Mouse (Mus musculus): Measurements from ENCODE around the gene Tspo. TPM values are rescaled to one million over a fixed set of nuclear protein-coding genes. Genes with fewer than 3 reads are reported as not detected.

Tspo gene
- polyA plus RNA-seq, 1 experiment from 2014 or later = 10.1 TPM

DNA sequence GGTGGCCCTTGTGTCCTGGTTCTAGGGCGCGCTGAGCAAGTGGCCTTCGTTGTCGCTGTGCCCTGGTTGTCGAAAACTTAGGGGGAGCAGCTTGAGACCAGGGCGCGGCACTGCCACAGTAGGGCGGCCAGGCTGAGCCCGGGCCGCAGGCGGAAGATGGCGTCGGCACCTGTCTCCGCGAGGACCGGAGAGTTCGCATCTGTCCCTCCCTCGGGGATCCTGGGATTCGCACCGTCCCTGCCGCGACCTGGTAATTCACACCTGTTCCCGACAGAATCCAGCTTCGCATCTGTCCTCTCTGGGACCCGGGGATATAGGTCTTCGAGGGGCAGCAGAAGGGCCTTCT, 36.3 kb upstream of the Tspo start:
- H3K9ac ChIP-seq (replicated peaks; ENCODE audit: low read depth, low read length) = peak overlapping the region; percentile 46
- ATAC-seq = no peak
- peak overlapping the region; percentile 51 for H3K4me3 ChIP-seq (replicated peaks; ENCODE audit: low read length)
- peaks cover 26% of the 10 kb centered on the region for H3K27me3 ChIP-seq (replicated peaks; ENCODE audit: control insufficient read depth, insufficient read depth, low read length)
- H3K9me3 ChIP-seq (ENCODE audit: control insufficient read depth, low read length) = no peaks in the 10 kb centered on the region
- H3K4me1 ChIP-seq (replicated peaks; ENCODE audit: control insufficient read depth, insufficient read depth, low read length) = peaks cover 12% of the 10 kb centered on the region
- WGBS = under 1% methylated on average over 26 of the region's 26 CpGs
- peak overlapping the region; percentile 92 for H3K4me2 ChIP-seq (ENCODE audit: low read length)
- no peaks in the 10 kb centered on the region for H3K36me3 ChIP-seq (ENCODE audit: control insufficient read depth, insufficient read depth)
- H3K27ac ChIP-seq (ENCODE audit: low read length) = no peak overlapping the region

DNA sequence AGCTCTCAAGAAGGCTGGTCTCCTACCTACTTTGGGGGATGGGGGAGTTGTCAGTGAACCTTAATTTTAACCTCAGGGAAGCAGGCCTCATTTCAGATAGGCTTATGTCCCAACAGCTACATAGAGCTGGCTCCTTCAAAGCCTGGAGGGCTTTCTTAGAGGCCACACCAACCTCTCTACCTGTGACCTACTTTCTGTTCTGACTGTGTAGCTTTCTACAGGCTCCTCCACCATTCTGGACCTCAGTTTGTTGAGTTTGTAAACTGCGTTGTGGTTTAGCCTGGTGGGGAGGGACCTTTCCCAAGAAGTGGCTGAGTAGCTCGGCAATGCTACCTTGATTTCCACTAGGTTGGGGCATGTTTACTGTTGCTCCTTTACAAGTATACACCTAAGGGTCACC, 35.6 kb upstream of the Tspo start:
- Histone ChIP-seq H3K4me1 (replicated peaks; ENCODE audit: control insufficient read depth, insufficient read depth, low read length) (peaks cover 12% of the 10 kb centered on the region), H3K36me3 (ENCODE audit: control insufficient read depth, insufficient read depth) (no peaks in the 10 kb centered on the region), H3K9me3 (ENCODE audit: control insufficient read depth, low read length) (no peaks in the 10 kb centered on the region), H3K27me3 (replicated peaks; ENCODE audit: control insufficient read depth, insufficient read depth, low read length) (peaks cover 26% of the 10 kb centered on the region), H3K27ac (ENCODE audit: low read length) (no peak overlapping the region), H3K9ac (replicated peaks; ENCODE audit: low read depth, low read length) (no peak overlapping the region), H3K4me3 (replicated peaks; ENCODE audit: low read length) (no peak overlapping the region), H3K4me2 (ENCODE audit: low read length) (no peak overlapping the region)
- ATAC-seq = no peak
- WGBS = 80% methylated on average over 2 of the region's 2 CpGs

DNA sequence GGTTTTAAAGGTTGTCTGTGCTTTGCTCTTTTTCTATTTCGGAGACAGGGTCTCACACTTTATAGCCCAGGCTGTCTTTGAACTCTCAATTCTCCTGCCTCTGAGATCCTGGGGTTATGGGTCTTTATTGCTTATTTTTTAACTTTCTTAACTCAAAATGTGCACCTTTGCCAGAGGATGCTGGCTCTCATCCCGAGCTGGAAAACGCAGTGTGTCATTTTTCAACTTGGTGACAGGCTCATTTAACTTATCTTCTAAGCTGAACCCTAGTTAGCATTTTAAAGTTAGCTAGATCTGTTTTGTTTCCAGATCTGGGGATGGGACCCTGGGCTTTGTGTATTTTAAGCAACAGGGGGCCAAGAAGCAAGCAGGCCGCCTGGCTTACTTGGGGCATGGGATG, 34.5 kb upstream of the Tspo start:
- Histone ChIP-seq H3K9me3 (ENCODE audit: control insufficient read depth, low read length) (no peaks in the 10 kb centered on the region), H3K27ac (ENCODE audit: low read length) (no peak overlapping the region), H3K36me3 (ENCODE audit: control insufficient read depth, insufficient read depth) (no peaks in the 10 kb centered on the region), H3K4me3 (replicated peaks; ENCODE audit: low read length) (no peak overlapping the region), H3K4me1 (replicated peaks; ENCODE audit: control insufficient read depth, insufficient read depth, low read length) (peaks cover 12% of the 10 kb centered on the region), H3K9ac (replicated peaks; ENCODE audit: low read depth, low read length) (no peak overlapping the region), H3K4me2 (ENCODE audit: low read length) (no peak overlapping the region), H3K27me3 (replicated peaks; ENCODE audit: control insufficient read depth, insufficient read depth, low read length) (peaks cover 26% of the 10 kb centered on the region)
- no peak for ATAC-seq
- 82% methylated on average over 4 of the region's 4 CpGs for WGBS

DNA sequence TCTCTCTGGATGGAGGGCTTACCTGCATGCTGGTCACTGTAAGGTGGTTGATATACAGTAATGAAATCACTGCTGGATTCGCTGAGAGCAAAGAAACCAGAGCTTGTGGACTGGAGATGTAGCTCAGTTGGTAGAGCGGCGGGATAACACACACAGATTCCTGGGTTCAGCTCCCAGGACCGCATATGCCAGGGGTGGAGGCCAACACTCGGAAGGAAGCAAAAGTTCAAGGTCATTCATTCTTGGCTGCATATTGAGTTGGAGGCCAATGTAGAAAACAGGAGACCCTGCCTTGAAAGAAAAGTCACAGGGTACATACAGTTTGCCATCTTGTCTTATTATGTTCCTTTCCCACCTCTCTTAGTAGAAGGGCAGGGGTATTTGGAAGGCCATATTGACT, 33.6 kb upstream of the Tspo start:
- 85% methylated on average over 5 of the region's 5 CpGs for WGBS

DNA sequence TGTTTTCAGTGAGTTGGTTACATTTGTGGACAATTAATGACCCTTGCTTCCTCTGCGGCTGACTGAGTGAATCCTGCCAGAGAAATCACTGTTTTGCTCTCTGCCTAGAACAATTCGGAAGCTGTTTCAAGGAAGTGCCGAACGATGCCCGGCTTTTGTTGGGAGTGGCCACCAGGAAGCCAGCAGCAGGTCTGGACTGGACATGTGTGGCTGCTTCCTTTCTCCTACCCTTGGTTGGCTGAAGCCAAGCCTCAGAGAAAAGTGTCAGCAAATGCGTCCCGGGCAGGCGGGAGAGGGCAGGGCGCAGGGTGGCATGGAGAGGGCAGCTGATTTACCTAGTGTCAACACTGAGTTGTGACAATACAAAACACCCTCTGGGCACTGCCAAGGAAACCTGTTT, 33.2 kb upstream of the Tspo start:
- no peak for ATAC-seq
- no peak overlapping the region for H3K4me3 ChIP-seq (replicated peaks; ENCODE audit: low read length)

More for the DNA sequence above, 33.6 kb upstream of the Tspo start:
- no peak for ATAC-seq
- H3K4me2 ChIP-seq (ENCODE audit: low read length) = no peak overlapping the region
- no peak overlapping the region for H3K27ac ChIP-seq (ENCODE audit: low read length)
- H3K9ac ChIP-seq (replicated peaks; ENCODE audit: low read depth, low read length) = no peak overlapping the region
- H3K36me3 ChIP-seq (ENCODE audit: control insufficient read depth, insufficient read depth) = no peaks in the 10 kb centered on the region
- H3K9me3 ChIP-seq (ENCODE audit: control insufficient read depth, low read length) = no peaks in the 10 kb centered on the region
- no peak overlapping the region for H3K4me3 ChIP-seq (replicated peaks; ENCODE audit: low read length)
- peaks cover 26% of the 10 kb centered on the region for H3K27me3 ChIP-seq (replicated peaks; ENCODE audit: control insufficient read depth, insufficient read depth, low read length)
- peaks cover 12% of the 10 kb centered on the region for H3K4me1 ChIP-seq (replicated peaks; ENCODE audit: control insufficient read depth, insufficient read depth, low read length)

DNA sequence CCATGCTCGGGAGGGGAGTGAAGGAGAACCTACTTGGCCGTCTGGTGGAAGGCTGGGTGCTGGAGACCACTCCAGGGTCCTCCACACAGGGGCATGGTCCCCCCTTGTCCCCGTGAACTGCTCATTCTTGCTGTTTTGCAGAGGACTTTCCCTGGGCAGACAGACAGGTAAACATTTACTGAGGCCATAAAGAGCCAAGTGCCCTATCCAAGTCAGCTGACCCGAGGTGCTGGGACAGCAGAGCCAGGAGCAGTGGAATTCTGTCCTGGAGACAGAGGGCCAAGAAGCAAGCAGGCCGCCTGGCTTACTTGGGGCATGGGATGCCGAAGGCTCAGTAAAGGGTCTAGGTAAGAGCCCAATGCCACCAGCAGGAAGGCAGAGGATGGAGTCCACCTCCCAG, 32.7 kb upstream of the Tspo start:
- H3K9ac ChIP-seq (replicated peaks; ENCODE audit: low read depth, low read length) = no peak overlapping the region
- no peaks in the 10 kb centered on the region for H3K36me3 ChIP-seq (ENCODE audit: control insufficient read depth, insufficient read depth)
- WGBS = 84% methylated on average over 6 of the region's 6 CpGs
- no peak overlapping the region for H3K4me2 ChIP-seq (ENCODE audit: low read length)
- H3K4me1 ChIP-seq (replicated peaks; ENCODE audit: control insufficient read depth, insufficient read depth, low read length) = peaks cover 12% of the 10 kb centered on the region
- H3K27me3 ChIP-seq (replicated peaks; ENCODE audit: control insufficient read depth, insufficient read depth, low read length) = peaks cover 24% of the 10 kb centered on the region
- ATAC-seq = no peak
- no peak overlapping the region for H3K27ac ChIP-seq (ENCODE audit: low read length)
- H3K4me3 ChIP-seq (replicated peaks; ENCODE audit: low read length) = no peak overlapping the region
- H3K9me3 ChIP-seq (ENCODE audit: control insufficient read depth, low read length) = no peaks in the 10 kb centered on the region

More for the DNA sequence above, 33.2 kb upstream of the Tspo start:
- Histone ChIP-seq H3K9ac (replicated peaks; ENCODE audit: low read depth, low read length) (no peak overlapping the region), H3K27ac (ENCODE audit: low read length) (no peak overlapping the region), H3K4me2 (ENCODE audit: low read length) (no peak overlapping the region), H3K4me1 (replicated peaks; ENCODE audit: control insufficient read depth, insufficient read depth, low read length) (peaks cover 12% of the 10 kb centered on the region), H3K36me3 (ENCODE audit: control insufficient read depth, insufficient read depth) (no peaks in the 10 kb centered on the region), H3K9me3 (ENCODE audit: control insufficient read depth, low read length) (no peaks in the 10 kb centered on the region), H3K27me3 (replicated peaks; ENCODE audit: control insufficient read depth, insufficient read depth, low read length) (peaks cover 26% of the 10 kb centered on the region)
- 87% methylated on average over 9 of the region's 9 CpGs for WGBS

DNA sequence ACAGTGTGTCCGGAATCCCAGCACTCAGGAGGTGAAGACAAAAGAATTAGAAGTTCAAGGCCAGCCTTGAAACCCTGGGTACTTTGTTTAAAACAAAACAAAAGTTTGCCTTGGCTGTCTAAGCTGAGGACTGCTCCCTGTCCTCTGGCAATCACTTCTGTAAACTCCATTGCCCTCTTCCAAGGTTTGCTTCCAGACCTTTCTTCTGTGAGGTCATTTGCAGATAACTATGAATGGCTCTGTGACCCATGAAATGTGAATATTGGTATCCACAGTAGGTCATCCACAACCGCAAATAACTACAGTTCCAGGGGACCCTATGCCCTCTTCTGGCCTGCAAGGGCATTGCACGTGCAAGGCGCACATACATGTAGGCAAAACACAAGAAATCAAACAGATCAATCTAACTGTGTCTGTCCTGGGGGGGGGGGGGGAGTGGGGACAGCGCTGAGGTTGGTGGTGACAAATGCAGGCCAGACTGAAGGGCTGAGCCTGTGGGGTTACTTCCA, 31.4 kb upstream of the Tspo start:
- peaks cover 11% of the 10 kb centered on the region for H3K27me3 ChIP-seq (replicated peaks; ENCODE audit: control insufficient read depth, insufficient read depth, low read length)
- no peak overlapping the region for H3K4me3 ChIP-seq (replicated peaks; ENCODE audit: low read length)
- ATAC-seq = no peak
- no peak overlapping the region for H3K27ac ChIP-seq (ENCODE audit: low read length)
- H3K9me3 ChIP-seq (ENCODE audit: control insufficient read depth, low read length) = no peaks in the 10 kb centered on the region
- no peaks in the 10 kb centered on the region for H3K36me3 ChIP-seq (ENCODE audit: control insufficient read depth, insufficient read depth)
- H3K4me1 ChIP-seq (replicated peaks; ENCODE audit: control insufficient read depth, insufficient read depth, low read length) = peaks cover 1% of the 10 kb centered on the region
- WGBS = 89% methylated on average over 4 of the region's 5 CpGs
- H3K9ac ChIP-seq (replicated peaks; ENCODE audit: low read depth, low read length) = no peak overlapping the region
- no peak overlapping the region for H3K4me2 ChIP-seq (ENCODE audit: low read length)

DNA sequence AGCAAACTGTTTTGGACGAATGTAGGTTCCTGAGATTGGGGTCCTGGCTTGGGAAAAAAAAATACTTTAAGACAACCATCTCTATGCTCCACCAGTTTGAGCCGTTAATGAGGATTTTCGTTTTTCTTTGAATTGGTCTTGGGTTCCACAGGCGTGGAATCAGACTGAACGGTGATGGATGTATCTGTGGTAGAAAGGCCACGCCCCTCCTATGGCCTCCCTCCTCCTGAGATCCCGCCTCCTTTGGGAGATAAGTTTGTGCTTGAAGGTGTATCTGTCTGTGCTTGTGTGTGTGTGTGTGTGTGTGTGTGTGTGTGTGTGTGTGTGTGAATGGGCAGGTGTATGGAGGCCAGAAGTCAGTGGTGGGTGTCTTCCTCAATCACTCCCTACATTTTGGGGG, 30.8 kb upstream of the Tspo start:
- Histone ChIP-seq H3K9ac (replicated peaks; ENCODE audit: low read depth, low read length) (no peak overlapping the region), H3K4me1 (replicated peaks; ENCODE audit: control insufficient read depth, insufficient read depth, low read length) (no peaks in the 10 kb centered on the region), H3K27ac (ENCODE audit: low read length) (no peak overlapping the region), H3K27me3 (replicated peaks; ENCODE audit: control insufficient read depth, insufficient read depth, low read length) (peaks cover 6% of the 10 kb centered on the region), H3K9me3 (ENCODE audit: control insufficient read depth, low read length) (no peaks in the 10 kb centered on the region), H3K36me3 (ENCODE audit: control insufficient read depth, insufficient read depth) (no peaks in the 10 kb centered on the region), H3K4me3 (replicated peaks; ENCODE audit: low read length) (no peak overlapping the region), H3K4me2 (ENCODE audit: low read length) (no peak overlapping the region)
- 87% methylated on average over 7 of the region's 7 CpGs for WGBS
- no peak for ATAC-seq

DNA sequence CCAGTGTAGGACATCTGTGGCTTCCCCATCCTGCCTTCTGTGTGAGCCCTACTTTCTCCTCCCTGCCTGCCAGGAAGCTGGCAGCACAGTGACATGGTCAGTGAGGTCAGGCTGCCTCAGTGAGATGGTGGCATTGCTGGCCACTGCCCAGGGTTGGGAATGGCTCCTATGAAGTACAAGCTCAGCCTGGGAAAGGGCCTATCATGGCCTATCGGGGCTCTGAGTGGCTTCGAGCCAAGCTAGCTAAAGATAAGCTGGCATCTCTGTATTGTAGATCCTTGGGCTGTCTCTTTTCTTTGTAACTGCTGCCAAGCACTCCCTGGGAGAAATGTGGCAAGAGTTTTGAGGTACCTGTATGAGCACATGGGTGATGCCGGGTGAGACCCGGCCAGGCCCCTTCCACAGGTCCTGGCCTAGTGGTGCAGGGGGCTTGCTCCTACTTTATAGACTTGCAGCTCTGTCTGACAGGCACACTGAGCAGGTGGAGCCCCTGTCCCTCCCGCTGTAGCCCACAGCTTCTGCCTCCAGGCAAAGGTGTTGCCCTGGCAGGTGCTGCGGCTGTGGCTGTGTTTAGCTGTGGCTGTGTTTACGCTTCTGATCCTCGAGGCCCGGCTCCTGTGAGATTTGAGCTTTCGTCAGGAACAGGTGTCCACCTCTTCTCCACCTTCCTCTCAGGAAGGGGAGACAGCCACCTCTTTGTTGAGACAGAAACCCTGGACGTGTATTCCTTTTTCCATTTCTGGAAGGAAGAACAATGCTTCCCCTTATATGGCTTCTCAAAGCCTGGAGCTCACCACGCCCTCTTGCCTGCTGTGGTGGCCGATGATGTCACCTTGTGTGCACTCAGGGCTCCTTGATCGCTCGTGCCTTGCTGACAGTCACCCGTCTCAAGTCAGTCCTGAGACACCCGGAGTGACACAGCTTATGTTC, 28.2 kb upstream of the Tspo start:
- WGBS = 79% methylated on average over 17 of the region's 17 CpGs
- H3K36me3 ChIP-seq (ENCODE audit: control insufficient read depth, insufficient read depth) = no peaks in the 10 kb centered on the region
- no peaks in the 10 kb centered on the region for H3K27me3 ChIP-seq (replicated peaks; ENCODE audit: control insufficient read depth, insufficient read depth, low read length)
- no peak for ATAC-seq
- no peaks in the 10 kb centered on the region for H3K4me1 ChIP-seq (replicated peaks; ENCODE audit: control insufficient read depth, insufficient read depth, low read length)
- no peaks in the 10 kb centered on the region for H3K9me3 ChIP-seq (ENCODE audit: control insufficient read depth, low read length)
- H3K9ac ChIP-seq (replicated peaks; ENCODE audit: low read depth, low read length) = no peak overlapping the region
- H3K4me3 ChIP-seq (replicated peaks; ENCODE audit: low read length) = no peak overlapping the region
- H3K4me2 ChIP-seq (ENCODE audit: low read length) = no peak overlapping the region
- H3K27ac ChIP-seq (ENCODE audit: low read length) = no peak overlapping the region
